Mouse (Mus musculus) heart, embryonic 15.5 days (tissue): Measurements from ENCODE around the gene Foxd2. TPM values are rescaled to one million over a fixed set of nuclear protein-coding genes. Genes with fewer than 3 reads are reported as not detected.

Experiments
- ATAC-seq: fragments of 200-750 bp; cut with Nextera tagmentation; replicated peaks from 2 replicates; pipeline ENCODE4 v1.8.0; 2017; ENCODE audit warnings: low read depth, moderate TSS enrichment; ENCODE audit not compliant: insufficient number of reproducible peaks, insufficient read depth, low FRiP score
- H3K27ac ChIP-seq: fragments of 300-500 bp; sonication (generic); 2 replicates; pipeline ENCODE4 v1.5.1; 2015; ENCODE audit warnings: mild to moderate bottlenecking, inconsistent platforms
- H3K27me3 ChIP-seq: fragments of 300-500 bp; sonication (generic); 2 replicates; pipeline ENCODE4 v1.6.1; 2015; ENCODE audit warnings: inconsistent platforms
- H3K36me3 ChIP-seq: fragments of 300-500 bp; sonication (generic); 2 replicates; pipeline ENCODE4 v1.6.1; 2015; ENCODE audit warnings: mild to moderate bottlenecking, inconsistent platforms
- H3K4me1 ChIP-seq: fragments of 300-500 bp; sonication (generic); replicated peaks from 2 replicates; pipeline ENCODE4 v1.6.1; 2015; ENCODE audit warnings: inconsistent platforms
- H3K4me2 ChIP-seq: fragments of 300-500 bp; sonication (generic); 2 replicates; pipeline ENCODE4 v1.6.1; 2015; ENCODE audit warnings: inconsistent platforms, mild to moderate bottlenecking, moderate library complexity
- H3K4me3 ChIP-seq: fragments of 300-500 bp; sonication (generic); 2 replicates; pipeline ENCODE4 v1.5.1; 2015; ENCODE audit warnings: mild to moderate bottlenecking, inconsistent platforms
- H3K9ac ChIP-seq: fragments of 300-500 bp; sonication (generic); 2 replicates; pipeline ENCODE4 v1.6.1; 2015; ENCODE audit warnings: mild to moderate bottlenecking, inconsistent platforms
- H3K9me3 ChIP-seq: fragments of 300-500 bp; sonication (generic); replicated peaks from 2 replicates; pipeline ENCODE4 v1.6.1; 2016; ENCODE audit warnings: inconsistent platforms
- WGBS: fragments of 180-500 bp; shearing (Covaris S2); methylation state at CpG from one replicate; pipeline ENCODE4 v1.1.7; 2015; ENCODE audit warnings: mixed read lengths; 5-methylcytosine and 5-hydroxymethylcytosine counted together
- polyA plus RNA-seq: library from polyadenylated mRNA; unstranded; fragments of >200 nt; fragmentation: Nextera tagmentation; extraction: Ambion mirVana; gene quantifications from 2 replicates; pipeline ENCODE4 v1.2.1, GENCODE M21; 2015

Foxd2 gene
- polyA plus RNA-seq, 1 experiment from 2014 or later, result not detected

GRCm38 (mm10) chr4:114899885-114900284, 8.8 kb downstream of the Foxd2 start:
- Histone ChIP-seq H3K9ac (no peak overlapping the region), H3K4me2 (no peak overlapping the region), H3K36me3 (no peaks in the 10 kb centered on the region), H3K4me3 (no peak overlapping the region), H3K27me3 (peaks cover 96% of the 10 kb centered on the region), H3K27ac (no peak overlapping the region), H3K9me3 (no peaks in the 10 kb centered on the region), H3K4me1 (peaks cover 7% of the 10 kb centered on the region)
- WGBS, result 7% methylated on average over 3 of the region's 3 CpGs
- no peak for ATAC-seq

- no peak overlapping the region for H3K4me3 ChIP-seq
- no peaks in the 10 kb centered on the region for H3K9me3 ChIP-seq
- H3K9ac ChIP-seq, result no peak overlapping the region
- WGBS, result 15% methylated on average over 4 of the region's 4 CpGs
- peaks cover 7% of the 10 kb centered on the region for H3K4me1 ChIP-seq
- H3K36me3 ChIP-seq, result no peaks in the 10 kb centered on the region
- H3K4me2 ChIP-seq, result no peak overlapping the region
- no peak overlapping the region for H3K27ac ChIP-seq
- H3K27me3 ChIP-seq, result peaks cover 85% of the 10 kb centered on the region
- ATAC-seq, result no peak
These were observed 10.8 kb downstream of the Foxd2 start for GRCm38 (mm10) chr4:114897853-114898252.

GRCm38 (mm10) chr4:114882232-114882631, 26.4 kb downstream of the Foxd2 start:
- WGBS, result 97% methylated on average over 1 of the region's 1 CpGs
- Histone ChIP-seq H3K4me2 (no peak overlapping the region), H3K9ac (no peak overlapping the region), H3K36me3 (no peaks in the 10 kb centered on the region), H3K9me3 (no peaks in the 10 kb centered on the region), H3K4me1 (no peaks in the 10 kb centered on the region), H3K27ac (no peak overlapping the region), H3K4me3 (no peak overlapping the region), H3K27me3 (peaks cover 5% of the 10 kb centered on the region; the same call in 1 of the 2 replicates)
- ATAC-seq, result no peak

GRCm38 (mm10) chr4:114876441-114876972, 32.2 kb downstream of the Foxd2 start:
- 26% methylated on average over 8 of the region's 8 CpGs for WGBS
- no peaks in the 10 kb centered on the region for H3K9me3 ChIP-seq
- no peak overlapping the region for H3K9ac ChIP-seq
- H3K27me3 ChIP-seq, result peaks cover 3% of the 10 kb centered on the region; the same call in 1 of the 2 replicates
- no peak overlapping the region for H3K4me3 ChIP-seq
- H3K4me2 ChIP-seq, result no peak overlapping the region
- no peak for ATAC-seq
- H3K4me1 ChIP-seq, result no peaks in the 10 kb centered on the region
- no peak overlapping the region for H3K27ac ChIP-seq
- H3K36me3 ChIP-seq, result no peaks in the 10 kb centered on the region

GRCm38 (mm10) chr4:114869765-114870490, 38.7 kb downstream of the Foxd2 start:
- Histone ChIP-seq H3K27me3 (no peaks in the 10 kb centered on the region), H3K4me1 (no peaks in the 10 kb centered on the region), H3K36me3 (no peaks in the 10 kb centered on the region), H3K9me3 (no peaks in the 10 kb centered on the region), H3K4me2 (no peak overlapping the region), H3K9ac (no peak overlapping the region), H3K4me3 (no peak overlapping the region), H3K27ac (no peak overlapping the region)
- 36% methylated on average over 11 of the region's 11 CpGs for WGBS
- ATAC-seq, result no peak

- H3K9ac ChIP-seq, result no peak overlapping the region
- no peak overlapping the region for H3K27ac ChIP-seq
- no peak for ATAC-seq
- no peak overlapping the region for H3K4me2 ChIP-seq
- H3K4me3 ChIP-seq, result no peak overlapping the region
- no peaks in the 10 kb centered on the region for H3K4me1 ChIP-seq
- 0 out of 2 replicates have a peak, but pooled peaks cover 5% of the 10 kb centered on the region for H3K27me3 ChIP-seq
- WGBS, result 72% methylated on average over 5 of the region's 5 CpGs
- no peaks in the 10 kb centered on the region for H3K36me3 ChIP-seq
- no peaks in the 10 kb centered on the region for H3K9me3 ChIP-seq
These were observed 45.5 kb downstream of the Foxd2 start for GRCm38 (mm10) chr4:114863166-114863565.

GRCm38 (mm10) chr4:114858426-114858825, 50.2 kb downstream of the Foxd2 start:
- Histone ChIP-seq H3K36me3 (no peaks in the 10 kb centered on the region), H3K27ac (no peak overlapping the region), H3K4me3 (no peak overlapping the region), H3K27me3 (0 out of 2 replicates have a peak, but pooled peaks cover 5% of the 10 kb centered on the region), H3K4me2 (no peak overlapping the region), H3K9ac (no peak overlapping the region), H3K4me1 (no peaks in the 10 kb centered on the region), H3K9me3 (no peaks in the 10 kb centered on the region)
- 47% methylated on average over 5 of the region's 5 CpGs for WGBS
- ATAC-seq, result no peak

Other genes starting within 250 kb of the Foxd2 start
- gene Gm12830, start 87.2 kb downstream of the Foxd2 start, polyA plus RNA-seq, result not detected in 2 replicates
- not detected in 2 replicates for gene Foxe3, start 17.1 kb upstream of the Foxd2 start, polyA plus RNA-seq
- gene Cmpk1, start 78.4 kb upstream of the Foxd2 start, polyA plus RNA-seq, result 60.9 and 62.9 TPM in 2 replicates
- gene Stil, start 91.3 kb upstream of the Foxd2 start, polyA plus RNA-seq, result 6.5 and 8.4 TPM in 2 replicates
- 1.1 and 1.5 TPM in 2 replicates for gene Tal1, start 147.6 kb upstream of the Foxd2 start, polyA plus RNA-seq
- gene Pdzk1ip1, start 179.8 kb upstream of the Foxd2 start, polyA plus RNA-seq, result 3.3 and 4.7 TPM in 2 replicates
- 0.16 TPM in 1 of 2 replicates, not detected in the other for gene Cyp4x1, start 225.4 kb upstream of the Foxd2 start, polyA plus RNA-seq